Comparison of ENCODE assay signal across 8 mouse cellular contexts in genomic region chr4:137844656-137845055, GRCm38 (mm10). TPM values are rescaled to one million over a fixed set of nuclear protein-coding genes. Genes with fewer than 3 reads are reported as not detected.
A peak's percentile ranks its signal among the peaks of the same experiment; 100 is the strongest.
DNase-seq lines count a peak whose midpoint lies in the region; ATAC-seq and TF ChIP-seq lines count a peak whose summit lies in the region.

No protein-coding gene starts in this region.

- H3K36me3 ChIP-seq in forebrain, postnatal 0 days (ENCODE audit: insufficient read depth): no peaks in the 10 kb centered on the region
- no peaks in the 10 kb centered on the region for H3K36me3 ChIP-seq in kidney, postnatal 0 days (ENCODE audit: insufficient read depth, low read length)
- H3K36me3 ChIP-seq in lung, embryonic 14.5 days (ENCODE audit: insufficient read depth): no peaks in the 10 kb centered on the region

- peak; percentile 45 for ATAC-seq in forebrain, postnatal 0 days
- ATAC-seq in kidney, postnatal 0 days (replicated peaks; ENCODE audit: low FRiP score, low read depth): no peak; the same call in 1 of the 2 replicates
- no peak; the same call in 1 of the 2 replicates for ATAC-seq in lung, embryonic 14.5 days (ENCODE audit: insufficient read depth)

- peak; percentile 96 for TF ChIP-seq CTCF in forebrain, postnatal 0 days (IDR thresholded peaks at IDR 0.05; ENCODE audit: low read depth)
- peak; percentile 98 for TF ChIP-seq CTCF in kidney, postnatal 0 days (IDR thresholded peaks at IDR 0.05; ENCODE audit: low read depth)
- TF ChIP-seq CTCF in lung, embryonic 14.5 days (IDR thresholded peaks at IDR 0.05; ENCODE audit: low read depth): peak; percentile 97

- H3K27ac ChIP-seq in forebrain, postnatal 0 days (ENCODE audit: low read depth, low read length): no peak overlapping the region
- H3K27ac ChIP-seq in kidney, postnatal 0 days: no peak overlapping the region
- no peak overlapping the region for H3K27ac ChIP-seq in lung, embryonic 14.5 days (ENCODE audit: low read depth)

- H3K9ac ChIP-seq in forebrain, postnatal 0 days: no peak overlapping the region
- no peak overlapping the region for H3K9ac ChIP-seq in kidney, postnatal 0 days (ENCODE audit: low read depth, low read length)
- no peak overlapping the region for H3K9ac ChIP-seq in lung, embryonic 14.5 days

- H3K27me3 ChIP-seq in forebrain, postnatal 0 days (ENCODE audit: insufficient read depth, low read length): no peaks in the 10 kb centered on the region; the same call in 1 of the 2 replicates
- no peaks in the 10 kb centered on the region for H3K27me3 ChIP-seq in kidney, postnatal 0 days (ENCODE audit: insufficient read depth, low read length)
- H3K27me3 ChIP-seq in lung, embryonic 14.5 days (ENCODE audit: insufficient read depth, low read length): no peaks in the 10 kb centered on the region

- WGBS in forebrain, postnatal 0 days: 21% methylated on average over 11 of the region's 11 CpGs
- 26% methylated on average over 11 of the region's 11 CpGs for WGBS in kidney, postnatal 0 days
- WGBS in lung, embryonic 14.5 days: 23% methylated on average over 11 of the region's 11 CpGs

- no peak overlapping the region for H3K4me3 ChIP-seq in forebrain, postnatal 0 days (ENCODE audit: low read depth, low read length)
- H3K4me3 ChIP-seq in kidney, postnatal 0 days (replicated peaks; ENCODE audit: low read depth, low read length): no peak overlapping the region
- no peak overlapping the region for H3K4me3 ChIP-seq in lung, embryonic 14.5 days (ENCODE audit: low read depth, low read length)

- H3K4me2 ChIP-seq in forebrain, postnatal 0 days (ENCODE audit: low read depth): no peak overlapping the region
- no peak overlapping the region for H3K4me2 ChIP-seq in kidney, postnatal 0 days (ENCODE audit: low read length)
- H3K4me2 ChIP-seq in lung, embryonic 14.5 days: no peak overlapping the region

- H3K9me3 ChIP-seq in forebrain, postnatal 0 days (ENCODE audit: low read length): no peaks in the 10 kb centered on the region
- no peaks in the 10 kb centered on the region for H3K9me3 ChIP-seq in kidney, postnatal 0 days (replicated peaks; ENCODE audit: low read length)
- H3K9me3 ChIP-seq in lung, embryonic 14.5 days (ENCODE audit: low read depth, low read length): no peaks in the 10 kb centered on the region

- DNase-seq in spleen, adult 18-20 months: peak; percentile 45 to 73
- DNase-seq in spleen, adult 12 weeks (ENCODE audit: low spot score): no peak
- peak; percentile 86 for DNase-seq in brain, adult 2 months (ENCODE audit: low read depth, low spot score)
- peak; percentile 83 for DNase-seq in forebrain, postnatal 0 days
- peak; percentile 91 for DNase-seq in kidney, postnatal 0 days (ENCODE audit: low spot score)
- DNase-seq in lung, embryonic 14.5 days: peak; percentile 88
- peak; percentile 80 for DNase-seq in retina, postnatal 1 day
- peak; percentile 60 for DNase-seq in yolk sac, embryonic 10.5 days (ENCODE audit: low spot score)

- H3K4me1 ChIP-seq in forebrain, postnatal 0 days (ENCODE audit: insufficient read depth): no peaks in the 10 kb centered on the region
- H3K4me1 ChIP-seq in kidney, postnatal 0 days (replicated peaks; ENCODE audit: insufficient read depth, low read length): no peaks in the 10 kb centered on the region
- no peaks in the 10 kb centered on the region for H3K4me1 ChIP-seq in lung, embryonic 14.5 days (ENCODE audit: insufficient read depth)

RNA-seq across cellular contexts. Expression of gene Ece1, which starts 17.4 kb away (rescaled TPM):
- 24.1 and 32.1 TPM in 2 replicates for total RNA-seq in forebrain, postnatal 0 days (2014; rRNA removed)
- 14.4 and 16.2 TPM in 2 replicates for polyA plus RNA-seq in forebrain, postnatal 0 days (2015; fragmentation: Nextera tagmentation; extraction: Ambion mirVana)
- 36.1 and 40.8 TPM in 2 replicates for polyA plus RNA-seq in kidney, postnatal 0 days (2015; fragmentation: Nextera tagmentation; extraction: Ambion mirVana)
- 59.3 and 71.2 TPM in 2 replicates for polyA plus RNA-seq in lung, embryonic 14.5 days (2014; fragmentation: Nextera tagmentation; extraction: Ambion mirVana)

RNA-seq across cellular contexts. Expression of gene Alpl, which starts 48.5 kb away (rescaled TPM):
- 10.1 and 11.2 TPM in 2 replicates for total RNA-seq in forebrain, postnatal 0 days (2014; rRNA removed)
- 8.2 and 10.1 TPM in 2 replicates for polyA plus RNA-seq in forebrain, postnatal 0 days (2015; fragmentation: Nextera tagmentation; extraction: Ambion mirVana)
- polyA plus RNA-seq in kidney, postnatal 0 days (2015; fragmentation: Nextera tagmentation; extraction: Ambion mirVana): 34.3 and 37.5 TPM in 2 replicates
- polyA plus RNA-seq in lung, embryonic 14.5 days (2014; fragmentation: Nextera tagmentation; extraction: Ambion mirVana): 3.5 and 4.1 TPM in 2 replicates
